Mouse (Mus musculus) mouse trophoblast stem cell (cell line): ENCODE data around the gene Gm15517.
"Not testable (repeated sequence)": the region's sequence is repeated elsewhere in the genome, so short reads cannot be mapped to it uniquely, and the experiment has no call there.

Experiments
- in situ Hi-C, 2 experiments: fragments of 300-500 bp; cut with MseI, MboI; formaldehyde crosslinking; loops; 2 replicates in 1 of 2; 3 replicates in 1 of 2; pipeline ENCODE4 v1.15.1; 2025

Gm15517 gene

GRCm38 (mm10) chr7:44261147-44261546 lies at the start of gene Gm15517:
Gm15517 (plus strand) TSS chr7:44261447.
- in situ Hi-C loops: no loop called here

- in situ Hi-C loops: no loop called here
Measured at GRCm38 (mm10) chr7:44215645-44216044, 45.6 kb upstream of the Gm15517 start, which contains the start of gene Klk1b5. Klk1b5 (plus strand) TSS chr7:44215945.

- in situ Hi-C loops: not testable (repeated sequence)
Measured at GRCm38 (mm10) chr7:44221601-44222000, 39.6 kb upstream of the Gm15517 start.

- in situ Hi-C loops: not testable (repeated sequence)
Measured at GRCm38 (mm10) chr7:44222335-44222734, 38.9 kb upstream of the Gm15517 start.

GRCm38 (mm10) chr7:44225076-44225475 lies 36.2 kb upstream of the Gm15517 start, which contains the start of gene Klk1:
Klk1 (plus strand) TSS chr7:44225360.
- in situ Hi-C loops: no loop called here

GRCm38 (mm10) chr7:44235909-44236308 lies 25.3 kb upstream of the Gm15517 start, which contains the start of gene Gm36864:
Gm36864 (plus strand) TSS chr7:44236177.
- in situ Hi-C loops: no loop called here

- in situ Hi-C loops: no loop called here
Measured at GRCm38 (mm10) chr7:44239913-44240312, 21.3 kb upstream of the Gm15517 start.

GRCm38 (mm10) chr7:44240712-44241111 lies 20.5 kb upstream of the Gm15517 start:
- in situ Hi-C loops: no loop called here

GRCm38 (mm10) chr7:44241163-44241562 lies 20.1 kb upstream of the Gm15517 start:
- in situ Hi-C loops: no loop called here

- in situ Hi-C loops: no loop called here
Measured at GRCm38 (mm10) chr7:44244080-44244479, 17.2 kb upstream of the Gm15517 start.

GRCm38 (mm10) chr7:44246055-44246983 lies 14.9 kb upstream of the Gm15517 start, which contains the start of the genes 1700028J19Rik and 2410002F23Rik:
1700028J19Rik (minus strand) TSS chr7:44246695.
2410002F23Rik (plus strand) TSS chr7:44246722.
- in situ Hi-C loops: no loop called here

GRCm38 (mm10) chr7:44246984-44247470 lies 14.2 kb upstream of the Gm15517 start:
- in situ Hi-C loops: no loop called here

GRCm38 (mm10) chr7:44247971-44248370 lies 13.3 kb upstream of the Gm15517 start:
- in situ Hi-C loops: no loop called here

- in situ Hi-C loops: no loop called here
Measured at GRCm38 (mm10) chr7:44249248-44249647, 12.0 kb upstream of the Gm15517 start.

GRCm38 (mm10) chr7:44250732-44251275 lies 10.4 kb upstream of the Gm15517 start:
- in situ Hi-C loops: not testable (repeated sequence)

- in situ Hi-C loops: no loop called here
Measured at GRCm38 (mm10) chr7:44253023-44253616, 8.1 kb upstream of the Gm15517 start.

GRCm38 (mm10) chr7:44254930-44255329 lies 6.3 kb upstream of the Gm15517 start:
- in situ Hi-C loops: no loop called here

GRCm38 (mm10) chr7:44257278-44257677 lies 4.0 kb upstream of the Gm15517 start, which contains the start of gene Acp4:
Acp4 (minus strand) TSS chr7:44257378.
- in situ Hi-C loops: no loop called here

- in situ Hi-C loops: no loop called here
Measured at GRCm38 (mm10) chr7:44260410-44260809, 837 bp upstream of the Gm15517 start.

- in situ Hi-C loops: no loop called here
Measured at GRCm38 (mm10) chr7:44262791-44263643, 1.8 kb downstream of the Gm15517 start.

GRCm38 (mm10) chr7:44268117-44268516 lies 6.9 kb downstream of the Gm15517 start:
- in situ Hi-C loops: no loop called here
